Mouse (Mus musculus) spleen, adult 2 months (tissue): ENCODE data around the gene Ecel1. TPM values are rescaled to one million over a fixed set of nuclear protein-coding genes. Genes with fewer than 3 reads are reported as not detected.

Experiments
- DNase-seq, 2 experiments: peaks; one replicate each; pipeline versions ENCODE4 v3.0.0 to v3.0.0-alpha.2; 2012 to 2021; ENCODE audit warnings: low spot score in 2 of 2, low read depth in 1 of 2
- H3K27ac ChIP-seq: fragments of 200-500 bp; 2 replicates; pipeline ENCODE4 v1.5.1; 2012; ENCODE audit warnings: low read length, inconsistent platforms; ENCODE audit not compliant: insufficient read depth
- H3K27me3 ChIP-seq: fragments of 200-500 bp; 2 replicates; pipeline ENCODE4 v1.6.1; 2012; ENCODE audit warnings: mild to moderate bottlenecking, moderate library complexity, low read length, inconsistent platforms; ENCODE audit not compliant: control insufficient read depth, insufficient read depth
- H3K36me3 ChIP-seq: fragments of 200-500 bp; 2 replicates; pipeline ENCODE4 v1.6.1; 2012; ENCODE audit warnings: mild to moderate bottlenecking, low read length, inconsistent platforms; ENCODE audit not compliant: control insufficient read depth, insufficient read depth
- H3K4me1 ChIP-seq: fragments of 200-500 bp; 2 replicates; pipeline ENCODE4 v1.6.1; 2011; ENCODE audit warnings: inconsistent platforms; ENCODE audit not compliant: control insufficient read depth, insufficient read depth, insufficient read length
- H3K4me3 ChIP-seq: fragments of 200-500 bp; 2 replicates; pipeline ENCODE4 v1.5.1; 2011; ENCODE audit warnings: mild to moderate bottlenecking, inconsistent platforms; ENCODE audit not compliant: insufficient read depth, insufficient read length; ENCODE audit errors: extremely low read depth
- CTCF ChIP-seq: fragments of 200-500 bp; IDR thresholded peaks from 2 replicates; pipeline ENCODE4 v1.5.1; 2011; ENCODE audit warnings: mild to moderate bottlenecking, inconsistent platforms; ENCODE audit not compliant: insufficient read depth, insufficient read length, insufficient replicate concordance; ENCODE audit errors: extremely low read depth
- POLR2A ChIP-seq: fragments of 200-500 bp; IDR thresholded peaks from 2 replicates; pipeline ENCODE4 v1.6.1; 2011; ENCODE audit warnings: low read depth, low read length, inconsistent platforms
- WGBS: fragments of 180-500 bp; shearing (Covaris S2); methylation state at CpG from one replicate; pipeline ENCODE4 v1.1.7; 2018; 5-methylcytosine and 5-hydroxymethylcytosine counted together
- polyA plus RNA-seq: library from polyadenylated mRNA; depleted of rRNA; stranded (reverse); fragments of >200 nt; gene quantifications from 2 replicates; pipeline ENCODE4 v1.2.3, GENCODE M21; 2012

Ecel1 gene
- polyA plus RNA-seq, 1 experiment: 0.76 TPM

DNA sequence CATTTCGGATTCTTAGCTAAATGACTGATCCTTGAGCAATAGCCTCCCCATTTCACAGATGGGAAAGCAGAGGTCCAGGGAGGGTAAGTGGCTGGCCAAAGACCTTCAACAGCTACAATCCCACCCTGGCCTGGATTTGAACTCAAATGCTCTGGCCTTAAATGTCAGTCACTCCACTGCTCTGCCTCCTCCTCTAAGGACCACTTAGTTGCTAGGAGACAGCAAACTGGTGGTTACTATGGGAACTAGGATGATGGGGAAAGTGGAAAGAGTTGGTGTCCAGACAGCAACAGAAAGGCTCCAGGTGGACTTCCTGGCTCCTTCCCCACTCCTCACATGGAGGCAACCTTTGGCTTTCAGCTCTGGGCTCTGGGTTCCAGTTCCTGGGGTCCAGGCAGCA, 15.0 kb upstream of the Ecel1 start:
- peaks cover 6% of the 10 kb centered on the region; the same call in 1 of the 2 replicates for H3K27me3 ChIP-seq

DNA sequence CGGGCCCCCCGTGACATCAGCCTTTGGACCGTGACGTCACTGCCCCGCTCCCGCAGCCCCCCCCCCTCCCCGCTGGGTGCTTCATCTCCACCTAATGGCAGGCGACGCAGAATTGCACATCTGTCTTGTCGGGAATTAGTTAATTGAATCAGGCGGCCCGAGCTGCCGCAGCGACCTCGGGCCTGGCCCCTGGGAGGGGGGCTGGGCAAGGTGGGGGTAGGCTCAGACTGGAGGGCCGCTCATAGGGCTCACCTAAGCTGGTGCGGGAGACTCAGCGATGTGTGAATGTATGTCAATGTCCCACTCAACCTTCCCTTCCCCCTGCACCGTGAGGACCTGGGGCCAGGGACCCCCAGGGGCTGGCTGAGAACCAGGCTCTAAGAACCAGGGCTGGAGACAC, 14.1 kb upstream of the Ecel1 start:
- H3K4me1 ChIP-seq: no peaks in the 10 kb centered on the region
- no peak overlapping the region for H3K4me3 ChIP-seq
- H3K36me3 ChIP-seq: no peaks in the 10 kb centered on the region
- H3K27ac ChIP-seq: no peak overlapping the region
- peaks cover 6% of the 10 kb centered on the region; the same call in 1 of the 2 replicates for H3K27me3 ChIP-seq
- WGBS: 19% methylated on average over 19 of the region's 19 CpGs
- no peak for DNase-seq
- TF ChIP-seq POLR2A (no peak), CTCF (no peak)

More for the DNA sequence above, 15.0 kb upstream of the Ecel1 start:
- no peak for TF ChIP-seq POLR2A
- no peak for TF ChIP-seq CTCF
- Histone ChIP-seq H3K4me1 (no peaks in the 10 kb centered on the region), H3K36me3 (no peaks in the 10 kb centered on the region), H3K4me3 (no peak overlapping the region), H3K27ac (no peak overlapping the region)
- 90% methylated on average over 1 of the region's 1 CpGs for WGBS
- DNase-seq: no peak

DNA sequence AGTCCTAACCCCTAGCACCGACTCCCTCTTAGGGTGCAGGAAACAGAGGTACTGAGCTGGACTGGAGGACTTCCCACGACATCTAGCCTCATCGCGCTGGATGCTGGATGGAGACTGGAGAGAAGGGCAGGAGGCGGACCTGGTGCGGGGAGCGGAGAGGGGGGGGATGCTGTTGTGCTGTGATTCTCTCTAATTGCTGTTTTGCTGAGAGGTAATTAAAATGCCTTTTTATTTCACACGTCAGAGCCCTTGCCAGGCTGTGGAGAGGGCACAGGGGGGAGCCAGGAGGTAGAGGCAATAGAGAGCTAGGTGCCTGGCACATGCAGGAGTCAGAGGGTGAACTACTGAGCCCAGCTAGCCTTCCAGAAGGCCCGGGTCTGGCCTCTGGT, 8.5 kb upstream of the Ecel1 start:
- Histone ChIP-seq H3K27ac (no peak overlapping the region), H3K4me1 (no peaks in the 10 kb centered on the region), H3K27me3 (no peaks in the 10 kb centered on the region), H3K36me3 (no peaks in the 10 kb centered on the region), H3K4me3 (no peak overlapping the region)
- TF ChIP-seq POLR2A (no peak), CTCF (no peak)
- DNase-seq: no peak
- WGBS: 54% methylated on average over 9 of the region's 9 CpGs

DNA sequence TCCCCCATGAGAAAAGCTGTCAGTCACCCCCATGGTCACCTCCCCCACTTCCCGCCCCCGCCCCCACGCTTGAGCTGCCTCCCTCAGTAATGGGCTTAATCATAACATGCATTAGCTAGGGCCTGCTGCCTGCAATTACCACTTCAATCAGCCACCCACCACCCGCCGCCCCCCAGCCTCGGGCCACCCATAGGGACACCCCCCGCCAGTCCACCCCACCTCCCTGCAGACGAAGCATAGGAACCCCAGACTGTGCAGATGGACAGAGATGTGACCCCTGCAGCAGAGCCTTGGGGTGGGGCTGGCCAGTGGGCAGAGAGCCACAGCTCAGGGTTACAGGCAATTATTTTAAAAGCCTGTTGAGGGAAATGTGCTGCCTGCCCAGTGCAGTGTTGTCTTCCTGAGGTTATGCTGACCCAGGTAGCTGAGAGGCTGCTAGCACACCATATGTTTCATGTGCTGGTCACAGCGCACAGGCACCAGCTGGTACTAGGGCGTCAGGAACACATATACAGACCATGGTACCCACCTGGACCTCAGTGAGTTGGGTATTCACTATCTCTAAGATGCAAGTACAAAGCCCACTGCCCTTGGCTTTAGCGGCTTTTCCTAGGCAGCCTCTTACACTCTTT, 8.0 kb upstream of the Ecel1 start:
- TF ChIP-seq POLR2A (no peak), CTCF (no peak)
- H3K4me3 ChIP-seq: no peak overlapping the region
- H3K27ac ChIP-seq: no peak overlapping the region
- 48% methylated on average over 10 of the region's 11 CpGs for WGBS
- H3K27me3 ChIP-seq: no peaks in the 10 kb centered on the region
- H3K4me1 ChIP-seq: no peaks in the 10 kb centered on the region
- DNase-seq: no peak
- no peaks in the 10 kb centered on the region for H3K36me3 ChIP-seq

DNA sequence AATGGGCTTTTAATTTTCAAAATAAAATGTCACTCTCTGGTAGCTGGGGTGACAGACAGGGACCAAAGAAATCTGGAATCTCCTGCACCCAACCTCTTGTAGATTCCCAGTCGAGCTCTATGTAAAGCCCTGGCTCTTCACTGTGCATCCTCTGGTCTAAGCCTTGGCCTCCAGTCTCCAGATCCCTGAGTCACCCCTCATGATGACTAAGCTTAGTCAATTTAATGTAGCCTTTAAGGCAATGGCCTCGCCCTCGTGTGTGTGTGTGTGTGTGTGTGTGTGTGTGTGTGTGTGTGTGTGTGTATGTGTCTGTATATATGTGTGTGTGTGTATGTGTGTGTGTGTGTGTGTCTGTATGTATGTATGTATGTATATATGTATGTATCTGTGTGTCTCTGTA, 3.1 kb upstream of the Ecel1 start:
- peaks cover 6% of the 10 kb centered on the region for H3K27me3 ChIP-seq
- TF ChIP-seq CTCF (no peak), POLR2A (no peak)
- WGBS: 66% methylated on average over 3 of the region's 3 CpGs

DNA sequence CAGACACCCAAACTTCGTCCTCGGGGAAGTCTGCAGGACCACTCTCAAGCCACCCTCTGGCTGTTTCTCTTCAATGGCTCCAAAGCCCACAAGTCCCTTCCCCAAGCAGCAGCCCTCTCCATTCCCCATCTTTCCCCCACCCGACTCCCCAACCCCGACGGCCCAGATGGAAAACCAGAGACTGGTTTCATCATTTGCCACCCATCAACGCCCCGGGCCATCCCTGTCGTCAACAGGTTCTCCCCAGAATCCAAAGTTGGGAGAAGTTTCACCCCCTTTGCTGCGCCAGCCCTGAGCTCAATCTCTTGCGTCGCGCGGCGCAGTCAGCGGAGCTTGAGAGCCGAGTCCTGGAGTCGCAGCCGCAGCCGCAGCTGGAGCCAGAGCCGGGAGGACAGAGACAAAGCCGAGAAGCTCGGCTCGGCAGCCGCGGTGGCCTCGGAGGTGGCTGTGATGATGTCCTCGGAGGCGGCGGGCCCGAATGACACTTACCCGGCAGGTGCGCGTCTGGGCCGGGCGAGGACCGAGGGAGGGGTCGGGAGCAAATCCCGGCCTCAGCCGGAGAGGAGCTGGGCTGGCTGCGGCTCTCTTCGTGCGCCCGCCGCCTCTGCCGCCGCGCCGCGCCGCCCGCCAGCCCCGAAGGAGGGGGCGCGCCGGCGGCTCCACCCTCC, 656 bp downstream of the Ecel1 start:
- Histone ChIP-seq H3K27ac (no peak overlapping the region), H3K4me1 (peaks cover 7% of the 10 kb centered on the region; the same call in 1 of the 2 replicates), H3K4me3 (no peak overlapping the region), H3K36me3 (no peaks in the 10 kb centered on the region), H3K27me3 (peaks cover 11% of the 10 kb centered on the region)
- no peak for DNase-seq
- WGBS: 2% methylated on average over 56 of the region's 56 CpGs
- no peak for TF ChIP-seq POLR2A
- TF ChIP-seq CTCF: no peak

More for the DNA sequence above, 3.1 kb upstream of the Ecel1 start:
- Histone ChIP-seq H3K27ac (no peak overlapping the region), H3K36me3 (no peaks in the 10 kb centered on the region), H3K4me1 (peaks cover 4% of the 10 kb centered on the region; the same call in 1 of the 2 replicates), H3K4me3 (no peak overlapping the region)
- DNase-seq: no peak

DNA sequence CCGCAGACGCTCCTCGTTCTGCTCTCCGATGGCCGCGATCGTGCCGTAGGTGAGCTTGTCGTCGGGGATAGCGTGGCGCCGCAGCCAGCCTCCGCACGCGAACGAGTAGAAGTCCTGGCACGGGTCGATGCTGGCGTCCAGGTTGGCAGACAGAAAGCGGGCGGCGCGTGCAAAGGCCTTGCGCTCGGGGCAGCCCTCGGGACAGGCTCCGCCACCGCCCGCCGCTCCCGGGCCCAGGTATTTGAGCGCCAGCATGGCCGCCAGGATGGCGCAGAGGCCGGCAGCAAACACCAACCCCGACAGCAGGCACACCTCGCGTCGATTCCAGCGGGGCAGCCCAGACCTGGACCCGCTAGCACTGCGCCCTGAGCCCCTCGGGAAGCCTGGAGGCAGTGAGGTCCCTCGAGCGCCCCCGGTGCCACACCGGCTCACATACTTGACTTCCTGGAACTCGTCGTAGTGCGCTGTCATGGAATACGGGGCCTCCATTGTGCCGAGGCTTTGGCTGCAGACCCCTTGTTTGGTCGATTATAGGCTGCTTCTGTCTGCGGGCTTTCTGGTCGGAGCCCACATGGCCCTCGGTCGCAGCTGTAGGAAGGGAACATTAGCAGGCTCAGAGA, 1.7 kb downstream of the Ecel1 start:
- Histone ChIP-seq H3K27me3 (peaks cover 11% of the 10 kb centered on the region), H3K27ac (no peak overlapping the region), H3K4me1 (peaks cover 7% of the 10 kb centered on the region; the same call in 1 of the 2 replicates), H3K36me3 (no peaks in the 10 kb centered on the region), H3K4me3 (no peak overlapping the region)
- TF ChIP-seq POLR2A: no peak
- no peak for TF ChIP-seq CTCF
- DNase-seq: no peak
- 6% methylated on average over 58 of the region's 58 CpGs for WGBS
